Mouse (Mus musculus): Measurements from ENCODE around the gene Cbfa2t2. TPM values are rescaled to one million over a fixed set of nuclear protein-coding genes. Genes with fewer than 3 reads are reported as not detected.
"Not testable (repeated sequence)": the region's sequence is repeated elsewhere in the genome, so short reads cannot be mapped to it uniquely, and the experiment has no call there.

Gene Cbfa2t2
- polyA plus RNA-seq, 1 experiment from 2014 or later: 6.7 TPM

DNA sequence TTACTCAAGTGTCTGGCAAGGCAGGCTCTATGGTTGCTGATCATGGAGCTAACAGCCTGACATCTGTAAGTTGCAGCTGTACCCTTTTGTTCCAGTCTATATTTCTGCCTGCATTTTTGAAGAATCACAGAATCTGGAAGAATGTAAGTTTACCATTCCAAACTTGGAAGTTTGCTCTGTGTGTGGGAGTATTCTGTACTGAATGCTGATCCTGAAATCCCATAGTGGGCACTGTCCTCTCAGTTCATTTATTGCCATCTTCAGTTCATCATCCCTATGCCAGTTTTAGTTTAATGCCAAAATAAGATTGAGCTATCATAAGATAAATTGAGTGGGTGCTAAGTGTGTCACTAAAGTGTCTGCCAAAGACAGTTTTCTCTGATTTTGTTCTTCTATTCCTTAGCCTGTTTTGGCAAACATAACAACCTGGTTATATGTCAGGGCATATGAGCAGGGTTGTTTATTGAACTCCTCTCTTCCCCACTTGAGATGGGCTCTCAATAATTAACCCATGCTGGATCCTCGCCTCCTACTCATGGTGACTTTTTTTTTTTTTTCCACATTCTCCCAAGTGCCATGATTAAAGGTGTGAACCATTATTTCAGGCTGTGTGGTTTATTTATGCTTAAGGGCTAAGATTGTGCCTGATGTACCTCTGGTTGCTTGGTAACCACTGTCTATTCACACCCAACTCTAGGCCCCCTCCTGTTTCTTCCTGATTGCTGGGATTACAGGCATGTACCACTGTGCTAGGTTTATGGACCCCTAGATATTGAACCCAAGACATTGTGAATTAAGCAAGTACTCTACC, 38.2 kb downstream of the Cbfa2t2 start:
- no peak overlapping the region for H3K9ac ChIP-seq
- no peak for ATAC-seq (ENCODE audit: insufficient read depth)
- no peaks in the 10 kb centered on the region for H3K36me3 ChIP-seq (replicated peaks)
- no peak overlapping the region for H3K27ac ChIP-seq (replicated peaks)
- no peak overlapping the region for H3K4me3 ChIP-seq (replicated peaks)
- no peaks in the 10 kb centered on the region for H3K9me3 ChIP-seq (replicated peaks)
- H3K27me3 ChIP-seq: no peaks in the 10 kb centered on the region
- peaks cover 4% of the 10 kb centered on the region; the same call in 1 of the 2 replicates for H3K4me1 ChIP-seq (replicated peaks)
- no peak overlapping the region for H3K4me2 ChIP-seq
- 80% methylated on average over 1 of the region's 1 CpGs for WGBS (ENCODE audit: insufficient replicate concordance)

DNA sequence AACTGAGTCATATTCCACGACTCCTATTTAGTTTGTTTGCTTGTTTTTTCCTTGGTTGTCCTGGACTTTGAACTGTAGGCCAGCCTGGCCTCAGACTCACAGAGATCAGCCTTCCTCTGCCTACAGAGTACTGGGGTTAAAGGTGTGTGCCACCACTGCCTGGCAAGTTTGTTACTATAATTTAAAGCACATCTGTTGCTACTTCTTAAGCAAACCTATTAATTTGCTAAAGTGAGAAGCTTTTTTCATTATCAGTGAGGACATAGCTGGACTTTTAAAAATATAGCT, 38.7 kb downstream of the Cbfa2t2 start:
- no peak overlapping the region for H3K4me3 ChIP-seq (replicated peaks)
- no peak overlapping the region for H3K4me2 ChIP-seq
- no peak overlapping the region for H3K9ac ChIP-seq
- 66% methylated on average over 1 of the region's 1 CpGs for WGBS (ENCODE audit: insufficient replicate concordance)
- peaks cover 4% of the 10 kb centered on the region; the same call in 1 of the 2 replicates for H3K4me1 ChIP-seq (replicated peaks)
- H3K9me3 ChIP-seq (replicated peaks): no peaks in the 10 kb centered on the region
- H3K36me3 ChIP-seq (replicated peaks): no peaks in the 10 kb centered on the region
- no peak for ATAC-seq (ENCODE audit: insufficient read depth)
- no peaks in the 10 kb centered on the region for H3K27me3 ChIP-seq
- H3K27ac ChIP-seq (replicated peaks): no peak overlapping the region

DNA sequence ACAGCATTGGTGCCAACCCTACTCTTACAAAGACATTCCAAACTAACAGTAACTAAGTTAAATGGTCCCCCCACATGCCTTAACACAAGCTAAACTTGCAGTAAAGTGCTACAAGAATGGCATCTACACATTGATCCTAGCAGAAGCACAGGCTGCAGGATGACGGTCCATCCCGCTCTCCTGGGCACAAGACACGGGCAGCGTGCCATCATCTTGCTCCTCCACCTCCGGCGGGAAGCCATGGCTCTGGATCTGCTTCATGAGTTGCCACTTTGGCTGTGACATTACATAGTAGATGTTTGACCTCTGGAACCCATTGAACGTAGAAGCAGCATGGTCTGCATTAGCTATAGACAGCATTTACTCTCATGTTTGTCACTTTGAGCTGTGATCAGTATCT, 39.6 kb downstream of the Cbfa2t2 start:
- ATAC-seq (ENCODE audit: insufficient read depth): no peak
- Histone ChIP-seq H3K4me1 (replicated peaks) (peaks cover 4% of the 10 kb centered on the region; the same call in 1 of the 2 replicates), H3K27ac (replicated peaks) (no peak overlapping the region), H3K4me2 (no peak overlapping the region), H3K9me3 (replicated peaks) (no peaks in the 10 kb centered on the region), H3K4me3 (replicated peaks) (no peak overlapping the region), H3K27me3 (no peaks in the 10 kb centered on the region), H3K36me3 (replicated peaks) (no peaks in the 10 kb centered on the region), H3K9ac (no peak overlapping the region)
- 83% methylated on average over 7 of the region's 7 CpGs for WGBS (ENCODE audit: insufficient replicate concordance)

DNA sequence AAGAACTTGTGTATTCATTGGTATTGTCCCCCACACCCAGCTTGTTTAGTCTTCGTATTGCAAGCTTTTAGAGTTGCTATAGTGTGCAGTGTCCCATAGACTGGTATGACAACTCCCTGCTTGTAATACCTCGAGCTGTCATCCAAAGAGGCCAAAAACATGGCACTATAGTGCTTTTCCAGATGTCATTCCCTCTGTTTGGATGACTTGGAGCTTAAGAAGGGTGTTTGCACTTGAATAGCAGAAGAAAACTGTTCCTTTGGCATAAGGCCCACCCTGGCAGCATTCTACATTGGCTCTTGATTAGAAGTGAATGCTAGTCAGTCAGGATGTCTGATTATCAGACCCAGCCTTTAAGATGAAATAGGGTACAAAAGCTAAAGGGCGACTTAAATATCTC, 40.7 kb downstream of the Cbfa2t2 start:
- Histone ChIP-seq H3K4me3 (replicated peaks) (no peak overlapping the region), H3K4me1 (replicated peaks) (peaks cover 4% of the 10 kb centered on the region; the same call in 1 of the 2 replicates), H3K36me3 (replicated peaks) (no peaks in the 10 kb centered on the region), H3K4me2 (no peak overlapping the region), H3K27me3 (no peaks in the 10 kb centered on the region), H3K9me3 (replicated peaks) (no peaks in the 10 kb centered on the region), H3K27ac (replicated peaks) (no peak overlapping the region), H3K9ac (no peak overlapping the region)
- no peak for ATAC-seq (ENCODE audit: insufficient read depth)
- 66% methylated on average over 3 of the region's 3 CpGs for WGBS (ENCODE audit: insufficient replicate concordance)

DNA sequence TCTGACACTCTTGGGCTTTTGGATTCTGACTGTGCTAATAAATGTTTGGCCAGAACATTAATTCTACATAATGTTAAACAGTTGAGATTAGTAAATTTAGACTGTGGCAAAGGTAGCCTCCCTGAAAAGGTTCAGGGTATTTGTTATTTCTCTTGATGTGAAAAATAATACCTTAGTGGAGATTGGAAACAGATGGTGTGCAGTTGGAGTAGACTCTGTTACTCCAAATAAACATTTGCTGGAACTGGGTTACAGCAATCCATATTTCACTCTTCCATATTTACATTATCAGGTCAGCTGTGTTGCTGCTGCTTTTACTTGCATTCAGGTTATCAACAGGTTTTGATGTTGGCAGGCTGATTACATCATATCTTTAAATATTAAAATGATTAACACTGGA, 55.5 kb downstream of the Cbfa2t2 start:
- H3K27me3 ChIP-seq: no peaks in the 10 kb centered on the region
- H3K9me3 ChIP-seq (replicated peaks): no peaks in the 10 kb centered on the region
- H3K4me1 ChIP-seq (replicated peaks): no peaks in the 10 kb centered on the region
- no peak overlapping the region for H3K4me2 ChIP-seq
- H3K36me3 ChIP-seq (replicated peaks): no peaks in the 10 kb centered on the region
- ATAC-seq (ENCODE audit: insufficient read depth): no peak
- H3K27ac ChIP-seq (replicated peaks): no peak overlapping the region
- H3K9ac ChIP-seq: no peak overlapping the region
- no peak overlapping the region for H3K4me3 ChIP-seq (replicated peaks)

DNA sequence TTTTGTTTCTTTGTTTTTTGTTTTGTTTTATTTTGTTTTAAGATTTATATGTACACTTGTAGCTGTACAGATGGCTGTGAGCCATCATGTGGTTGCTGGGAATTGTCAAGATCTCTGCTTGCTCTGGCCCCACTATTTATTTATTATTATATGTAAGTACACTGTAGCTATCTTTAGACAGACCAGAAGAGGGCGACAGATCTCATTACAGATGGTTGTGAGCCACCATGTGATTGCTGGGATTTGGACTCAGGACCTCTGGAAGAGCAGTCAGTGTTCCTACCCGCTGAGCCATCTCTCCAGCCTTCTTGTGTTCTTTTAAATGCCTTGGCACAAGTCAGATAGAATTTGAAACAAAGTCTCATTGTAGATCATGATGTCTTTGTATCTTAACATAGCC, 57.3 kb downstream of the Cbfa2t2 start:
- H3K9me3 ChIP-seq (replicated peaks); H3K27ac ChIP-seq (replicated peaks); H3K4me1 ChIP-seq (replicated peaks); H3K36me3 ChIP-seq (replicated peaks); ATAC-seq (ENCODE audit: insufficient read depth); H3K9ac ChIP-seq; H3K4me2 ChIP-seq; H3K4me3 ChIP-seq (replicated peaks); H3K27me3 ChIP-seq: not testable (repeated sequence)
- 43% methylated on average over 2 of the region's 2 CpGs for WGBS (ENCODE audit: insufficient replicate concordance)

DNA sequence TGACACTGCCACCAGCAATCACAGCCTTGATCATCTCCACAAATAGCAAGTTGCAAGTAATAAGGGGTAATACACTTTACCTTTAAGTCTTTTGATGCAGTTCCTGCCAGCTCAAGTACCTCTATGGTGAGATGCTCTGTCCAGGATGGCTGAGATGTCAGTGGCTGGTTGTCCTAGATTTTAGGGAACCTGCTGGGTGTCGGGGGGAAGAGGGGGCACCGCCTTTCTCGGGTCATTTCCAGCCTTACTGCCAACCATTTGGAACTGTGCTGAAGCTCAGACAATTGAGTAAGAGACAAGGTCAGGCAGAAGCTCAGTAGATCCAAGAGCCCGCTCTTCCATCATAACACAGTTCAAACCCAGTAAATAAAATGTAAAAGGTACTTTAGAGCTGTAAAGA, 58.7 kb downstream of the Cbfa2t2 start:
- Histone ChIP-seq H3K27me3 (no peaks in the 10 kb centered on the region), H3K4me3 (replicated peaks) (no peak overlapping the region), H3K27ac (replicated peaks) (no peak overlapping the region), H3K4me1 (replicated peaks) (peaks cover 13% of the 10 kb centered on the region), H3K9me3 (replicated peaks) (no peaks in the 10 kb centered on the region), H3K9ac (no peak overlapping the region), H3K36me3 (replicated peaks) (no peaks in the 10 kb centered on the region), H3K4me2 (no peak overlapping the region)
- no peak for ATAC-seq (ENCODE audit: insufficient read depth)
- 81% methylated on average over 4 of the region's 4 CpGs for WGBS (ENCODE audit: insufficient replicate concordance)

DNA sequence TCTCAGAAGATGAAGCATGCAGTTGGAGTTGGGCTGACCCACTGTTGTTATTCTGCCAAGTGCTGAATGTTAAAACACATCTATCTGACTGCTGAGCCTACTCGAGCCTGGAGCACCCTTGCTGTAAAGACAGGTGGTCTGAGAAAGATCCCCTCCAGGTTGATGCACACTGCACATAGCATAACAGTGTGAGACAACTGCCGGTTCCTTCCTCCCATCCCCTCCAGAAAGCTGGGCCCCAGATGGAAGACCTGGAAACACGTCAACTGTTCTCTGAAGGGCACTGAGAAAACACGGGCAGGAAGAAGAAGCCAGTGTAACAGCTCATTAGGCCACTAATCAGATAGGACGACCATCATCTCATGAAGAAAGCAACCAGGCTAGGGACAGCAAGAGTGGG, 62.3 kb downstream of the Cbfa2t2 start:
- H3K4me3 ChIP-seq (replicated peaks): no peak overlapping the region
- no peaks in the 10 kb centered on the region for H3K9me3 ChIP-seq (replicated peaks)
- H3K27me3 ChIP-seq: no peaks in the 10 kb centered on the region
- ATAC-seq (ENCODE audit: insufficient read depth): no peak
- H3K27ac ChIP-seq (replicated peaks): no peak overlapping the region
- no peaks in the 10 kb centered on the region for H3K36me3 ChIP-seq (replicated peaks)
- H3K9ac ChIP-seq: no peak overlapping the region
- no peak overlapping the region for H3K4me2 ChIP-seq
- peaks cover 13% of the 10 kb centered on the region for H3K4me1 ChIP-seq (replicated peaks)
- WGBS (ENCODE audit: insufficient replicate concordance): 47% methylated on average over 5 of the region's 5 CpGs

DNA sequence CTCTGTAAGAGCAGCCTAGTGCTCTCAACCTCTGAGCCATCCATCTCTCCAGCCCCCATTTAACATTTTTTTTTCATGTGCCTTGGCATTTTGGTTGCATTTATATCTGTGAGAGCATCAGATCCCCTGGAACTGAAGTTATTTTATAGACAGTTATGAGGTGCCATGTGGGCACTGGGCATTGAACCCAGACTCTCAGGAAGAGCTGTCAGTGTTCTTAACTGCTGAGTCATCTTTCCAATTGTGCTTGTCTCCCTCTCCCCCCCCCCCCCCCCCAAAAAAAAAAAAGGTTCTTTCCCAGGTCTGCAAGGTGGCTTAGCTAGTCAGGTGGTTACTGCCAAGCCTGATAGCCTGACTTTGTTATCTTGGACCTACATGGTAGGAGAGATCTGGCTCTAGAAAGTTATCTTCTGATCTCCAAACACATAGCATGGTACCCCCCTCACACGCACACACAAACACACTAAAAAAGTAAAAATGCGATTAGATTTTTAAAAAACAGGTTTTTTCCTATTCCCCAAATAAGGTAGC, 63.5 kb downstream of the Cbfa2t2 start:
- Histone ChIP-seq H3K27me3 (no peaks in the 10 kb centered on the region), H3K9me3 (replicated peaks) (no peaks in the 10 kb centered on the region), H3K36me3 (replicated peaks) (no peaks in the 10 kb centered on the region), H3K9ac (no peak overlapping the region), H3K4me3 (replicated peaks) (no peak overlapping the region), H3K27ac (replicated peaks) (no peak overlapping the region), H3K4me2 (no peak overlapping the region), H3K4me1 (replicated peaks) (peaks cover 13% of the 10 kb centered on the region)
- WGBS (ENCODE audit: insufficient replicate concordance): 49% methylated on average over 2 of the region's 2 CpGs
- no peak for ATAC-seq (ENCODE audit: insufficient read depth)

DNA sequence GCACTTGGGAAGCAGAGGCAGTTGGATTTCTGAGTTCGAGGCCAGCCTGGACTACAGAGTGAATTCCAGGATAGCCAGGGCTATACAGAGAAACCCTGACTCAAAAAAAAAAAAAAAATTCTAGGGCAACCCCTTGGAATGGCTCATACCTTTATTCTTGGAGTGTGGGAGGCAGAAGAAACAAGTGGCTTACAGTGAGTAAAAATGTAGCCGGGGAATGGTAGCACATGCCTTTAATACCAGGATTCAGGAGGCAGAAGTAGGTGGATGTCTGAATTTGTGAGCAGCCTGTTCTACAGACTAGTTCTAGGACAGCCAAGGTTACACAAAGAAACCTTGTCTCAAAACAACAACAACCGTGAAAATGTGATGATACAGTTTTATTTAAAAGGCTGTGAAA, 64.5 kb downstream of the Cbfa2t2 start:
- Histone ChIP-seq H3K4me1 (replicated peaks) (peaks cover 13% of the 10 kb centered on the region), H3K4me2 (no peak overlapping the region), H3K27me3 (no peaks in the 10 kb centered on the region), H3K36me3 (replicated peaks) (no peaks in the 10 kb centered on the region), H3K9ac (no peak overlapping the region), H3K27ac (replicated peaks) (no peak overlapping the region), H3K9me3 (replicated peaks) (no peaks in the 10 kb centered on the region), H3K4me3 (replicated peaks) (no peak overlapping the region)
- WGBS (ENCODE audit: insufficient replicate concordance): 78% methylated on average over 3 of the region's 3 CpGs
- ATAC-seq (ENCODE audit: insufficient read depth): no peak

DNA sequence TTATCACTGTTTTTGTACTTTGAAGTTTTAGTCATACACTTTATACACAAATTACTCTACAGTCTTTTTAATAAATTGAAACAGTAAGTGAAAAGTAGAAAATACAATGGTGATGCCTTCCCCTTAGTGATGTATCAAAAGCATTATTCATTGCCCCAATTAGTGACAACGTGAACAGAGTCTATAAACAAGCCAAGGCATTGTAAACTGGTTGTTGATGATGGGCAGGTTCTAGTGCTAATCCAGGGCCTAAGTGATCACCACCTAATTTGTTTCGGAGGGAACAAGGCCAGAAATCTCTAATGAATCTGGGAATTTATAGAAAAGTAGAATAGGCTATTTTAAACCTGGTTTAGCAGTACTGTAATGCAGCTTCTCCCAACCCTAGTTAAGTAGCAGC, 70.8 kb downstream of the Cbfa2t2 start:
- Histone ChIP-seq H3K4me3 (replicated peaks) (no peak overlapping the region), H3K4me2 (no peak overlapping the region), H3K27me3 (no peaks in the 10 kb centered on the region), H3K27ac (replicated peaks) (0 out of 2 replicates have a peak overlapping the region, but pooled peaks have one; percentile 9), H3K36me3 (replicated peaks) (peaks cover 12% of the 10 kb centered on the region), H3K9me3 (replicated peaks) (no peaks in the 10 kb centered on the region), H3K4me1 (replicated peaks) (peaks cover 15% of the 10 kb centered on the region), H3K9ac (no peak overlapping the region)
- WGBS (ENCODE audit: insufficient replicate concordance): 79% methylated on average over 2 of the region's 2 CpGs
- ATAC-seq (ENCODE audit: insufficient read depth): no peak

Measured in liver, embryonic 15.5 days (tissue).